Mouse (Mus musculus): ENCODE data around the gene Slc4a8. TPM values are rescaled to one million over a fixed set of nuclear protein-coding genes. Genes with fewer than 3 reads are reported as not detected.
A peak's percentile ranks its signal among the peaks of the same experiment; 100 is the strongest.

Slc4a8 gene
- polyA plus RNA-seq, 1 experiment from 2014 or later, result 8.6 TPM

DNA sequence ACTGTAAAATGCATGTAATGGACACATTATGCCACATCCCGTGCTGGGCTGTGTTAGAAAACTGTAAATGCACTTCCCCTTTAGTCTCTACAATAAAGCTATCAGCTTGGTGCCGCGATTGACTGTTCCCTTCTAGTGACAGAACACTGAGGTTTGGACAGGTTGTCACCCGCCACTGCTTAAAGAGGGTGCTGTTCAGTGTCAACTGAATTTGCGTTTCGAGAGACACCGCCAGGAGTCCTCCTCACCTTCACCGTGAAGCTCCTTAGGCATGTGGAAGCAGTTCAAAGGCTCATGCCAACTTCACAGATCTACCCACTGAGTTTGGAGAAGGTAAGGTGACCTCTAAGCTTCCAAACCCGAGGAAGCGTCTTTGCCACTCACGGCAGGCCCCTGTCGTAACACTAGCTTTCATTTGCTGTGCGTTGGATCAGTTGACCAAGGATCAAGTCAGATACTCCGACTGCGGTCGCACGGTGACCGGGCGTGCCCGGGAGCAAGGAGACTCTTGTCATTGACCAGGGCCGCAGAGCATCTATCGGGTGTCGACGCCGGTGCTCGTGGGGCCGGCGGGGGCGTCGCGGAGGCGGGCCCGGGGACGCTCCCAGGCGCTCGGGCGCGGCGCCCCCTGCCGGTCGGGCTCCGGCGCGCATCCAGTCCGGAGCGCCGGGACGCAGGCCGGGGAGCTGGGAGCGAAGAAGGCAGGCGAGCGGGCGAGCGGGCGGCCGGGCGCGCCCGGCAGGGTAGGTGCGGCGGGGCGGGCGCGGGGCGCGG, 108.6 kb downstream of the Slc4a8 start:
- H3K4me2 ChIP-seq, result peak overlapping the region; percentile 66
- H3K36me3 ChIP-seq, result no peaks in the 10 kb centered on the region
- peak overlapping the region; percentile 82 for H3K4me3 ChIP-seq (replicated peaks)
- WGBS, result 3% methylated on average over 48 of the region's 66 CpGs
- H3K9me3 ChIP-seq, result peaks cover 12% of the 10 kb centered on the region; the same call in 1 of the 2 replicates
- no peak overlapping the region for H3K27ac ChIP-seq
- H3K4me1 ChIP-seq (replicated peaks), result peaks cover 11% of the 10 kb centered on the region
- ATAC-seq (ENCODE audit: insufficient number of reproducible peaks, insufficient read depth, low FRiP score, low TSS enrichment, low read depth), result 0 out of 2 replicates have a peak, but pooled peaks have one; percentile 31
- H3K27me3 ChIP-seq, result peaks cover 48% of the 10 kb centered on the region
- peak overlapping the region; percentile 42 for H3K9ac ChIP-seq (replicated peaks)

DNA sequence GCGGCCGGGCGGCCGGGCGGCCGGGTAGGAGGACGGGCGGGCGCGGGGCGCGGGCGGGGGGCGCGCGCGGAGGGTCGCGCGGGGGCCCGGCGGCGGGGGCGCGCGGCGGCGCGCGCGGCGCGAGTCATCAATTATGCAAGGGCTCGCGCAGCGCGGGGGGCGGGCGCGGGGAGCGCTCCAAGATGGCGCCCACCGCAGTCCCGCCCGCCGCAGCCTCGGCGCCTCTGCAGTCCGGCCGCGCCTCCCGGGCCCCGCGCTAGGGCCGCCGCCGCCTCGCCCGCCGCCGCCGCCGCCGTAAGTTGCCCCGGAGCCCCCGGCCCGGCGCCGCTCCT, 109.2 kb downstream of the Slc4a8 start:
- no peaks in the 10 kb centered on the region for H3K36me3 ChIP-seq
- peak; percentile 52; the same call in 1 of the 2 replicates for ATAC-seq (ENCODE audit: insufficient number of reproducible peaks, insufficient read depth, low FRiP score, low TSS enrichment, low read depth)

GRCm38 (mm10) chr15:100871107-100872011, 109.8 kb downstream of the Slc4a8 start:
- Histone ChIP-seq H3K9me3 (0 out of 2 replicates have a peak, but pooled peaks cover 5% of the 10 kb centered on the region), H3K4me3 (replicated peaks) (peak overlapping the region; percentile 82), H3K4me1 (replicated peaks) (peaks cover 11% of the 10 kb centered on the region), H3K27me3 (peaks cover 48% of the 10 kb centered on the region), H3K36me3 (no peaks in the 10 kb centered on the region), H3K27ac (no peak overlapping the region), H3K4me2 (peak overlapping the region; percentile 89), H3K9ac (replicated peaks) (peak overlapping the region; percentile 81)
- peak; percentile 40; the same call in 1 of the 2 replicates for ATAC-seq (ENCODE audit: insufficient number of reproducible peaks, insufficient read depth, low FRiP score, low TSS enrichment, low read depth)
- WGBS, result under 1% methylated on average over 48 of the region's 53 CpGs

More for the DNA sequence above, 109.2 kb downstream of the Slc4a8 start:
- Histone ChIP-seq H3K4me1 (replicated peaks) (peaks cover 11% of the 10 kb centered on the region), H3K9me3 (peaks cover 9% of the 10 kb centered on the region; the same call in 1 of the 2 replicates), H3K27ac (no peak overlapping the region), H3K4me2 (peak overlapping the region; percentile 89), H3K9ac (replicated peaks) (peak overlapping the region; percentile 81), H3K27me3 (peaks cover 48% of the 10 kb centered on the region), H3K4me3 (replicated peaks) (peak overlapping the region; percentile 82)
- WGBS, result 4% methylated on average over 19 of the region's 69 CpGs

GRCm38 (mm10) chr15:100873155-100873554, 111.6 kb downstream of the Slc4a8 start:
- peaks cover 11% of the 10 kb centered on the region for H3K4me1 ChIP-seq (replicated peaks)
- peaks cover 47% of the 10 kb centered on the region for H3K27me3 ChIP-seq
- no peak overlapping the region for H3K4me3 ChIP-seq (replicated peaks)
- H3K4me2 ChIP-seq, result no peak overlapping the region
- no peaks in the 10 kb centered on the region for H3K36me3 ChIP-seq
- 3% methylated on average over 16 of the region's 16 CpGs for WGBS
- H3K9me3 ChIP-seq, result no peaks in the 10 kb centered on the region
- ATAC-seq (ENCODE audit: insufficient number of reproducible peaks, insufficient read depth, low FRiP score, low TSS enrichment, low read depth), result no peak
- H3K9ac ChIP-seq (replicated peaks), result no peak overlapping the region
- H3K27ac ChIP-seq, result no peak overlapping the region

Other genes starting within 250 kb of the Slc4a8 start
- gene Tfcp2, start 209.7 kb upstream of the Slc4a8 start, polyA plus RNA-seq (2016; fragmentation: Nextera tagmentation; extraction: Ambion mirVana), result 42.5 and 44.4 TPM in 2 replicates
- gene Pou6f1, start 161.8 kb upstream of the Slc4a8 start, polyA plus RNA-seq (2016; fragmentation: Nextera tagmentation; extraction: Ambion mirVana), result 6.6 and 8.9 TPM in 2 replicates
- gene Dazap2, start 146.4 kb upstream of the Slc4a8 start, polyA plus RNA-seq (2016; fragmentation: Nextera tagmentation; extraction: Ambion mirVana), result 124 and 140 TPM in 2 replicates
- 4.4 and 6.3 TPM in 2 replicates for gene Smagp, start 124.8 kb upstream of the Slc4a8 start, polyA plus RNA-seq (2016; fragmentation: Nextera tagmentation; extraction: Ambion mirVana)
- 2.6 and 2.8 TPM in 2 replicates for gene Bin2, start 92.2 kb upstream of the Slc4a8 start, polyA plus RNA-seq (2016; fragmentation: Nextera tagmentation; extraction: Ambion mirVana)
- gene Cela1, start 73.8 kb upstream of the Slc4a8 start, polyA plus RNA-seq (2016; fragmentation: Nextera tagmentation; extraction: Ambion mirVana), result 1.1 and 2.5 TPM in 2 replicates
- 0.15 and 0.20 TPM in 2 replicates for gene Galnt6, start 32.4 kb upstream of the Slc4a8 start, polyA plus RNA-seq (2016; fragmentation: Nextera tagmentation; extraction: Ambion mirVana)
- 7.7 and 9.1 TPM in 2 replicates for gene Scn8a, start 108.1 kb downstream of the Slc4a8 start, polyA plus RNA-seq (2016; fragmentation: Nextera tagmentation; extraction: Ambion mirVana)